Mouse (Mus musculus) testis, adult 2 months (tissue): ENCODE data around the gene Atp8b2. TPM values are rescaled to one million over a fixed set of nuclear protein-coding genes. Genes with fewer than 3 reads are reported as not detected.

Experiments
- H3K27ac ChIP-seq: fragments of 200-500 bp; 2 replicates; pipeline ENCODE4 v1.5.1; 2012; ENCODE audit warnings: low read depth, low read length; ENCODE audit not compliant: control insufficient read depth, insufficient read depth
- H3K27me3 ChIP-seq: fragments of 200-500 bp; 2 replicates; pipeline ENCODE4 v1.6.1; 2012; ENCODE audit warnings: mild to moderate bottlenecking, low read length, moderate library complexity; ENCODE audit not compliant: control insufficient read depth, insufficient read depth
- H3K36me3 ChIP-seq: fragments of 200-500 bp; 2 replicates; pipeline ENCODE4 v1.6.1; 2012; ENCODE audit warnings: mild to moderate bottlenecking, low read length; ENCODE audit not compliant: control insufficient read depth, insufficient read depth
- H3K4me1 ChIP-seq: fragments of 200-500 bp; 2 replicates; pipeline ENCODE4 v1.6.1; 2012; ENCODE audit warnings: low read length; ENCODE audit not compliant: control insufficient read depth, insufficient read depth
- H3K4me3 ChIP-seq: fragments of 200-500 bp; 2 replicates; pipeline ENCODE4 v1.5.1; 2012; ENCODE audit warnings: low read depth, mild to moderate bottlenecking, low read length, moderate library complexity, mixed read lengths; ENCODE audit not compliant: control insufficient read depth
- CTCF ChIP-seq: fragments of 200-500 bp; IDR thresholded peaks from 2 replicates; pipeline ENCODE4 v1.5.1; 2012; ENCODE audit warnings: low read depth, mild to moderate bottlenecking, inconsistent platforms, low read length, moderate library complexity; ENCODE audit not compliant: control insufficient read depth, insufficient read depth, insufficient replicate concordance
- POLR2A ChIP-seq: fragments of 200-500 bp; IDR thresholded peaks from 2 replicates; pipeline ENCODE4 v1.6.1; 2012; ENCODE audit warnings: low read depth, mild to moderate bottlenecking, inconsistent platforms, low read length, moderate library complexity; ENCODE audit not compliant: control insufficient read depth
- polyA plus RNA-seq: library from polyadenylated mRNA; depleted of rRNA; stranded (reverse); fragments of >200 nt; gene quantifications from 2 replicates; pipeline ENCODE4 v1.2.3, GENCODE M21; 2012

Atp8b2 gene
- polyA plus RNA-seq, 1 experiment, result 39.9 TPM

DNA sequence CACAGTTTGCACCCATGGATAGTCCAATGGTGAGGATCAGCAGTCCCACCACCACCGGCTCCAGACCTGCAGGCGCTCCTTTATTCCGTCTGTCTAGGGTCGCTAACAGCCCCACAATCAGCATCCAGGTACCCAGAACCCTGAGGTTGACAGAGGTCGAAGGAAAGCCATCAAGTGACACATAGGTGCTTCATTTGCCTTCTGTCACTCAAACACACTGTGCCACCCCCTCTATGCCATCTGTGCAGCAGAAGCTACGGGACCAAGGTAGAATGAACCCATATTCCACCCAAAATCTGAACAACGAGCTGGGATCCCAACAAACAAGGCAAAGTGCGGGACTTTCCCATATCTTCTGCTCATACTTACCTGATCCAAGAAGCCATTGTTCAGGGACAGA, 2.2 kb upstream of the Atp8b2 start:
- Histone ChIP-seq H3K4me1 (peaks cover 21% of the 10 kb centered on the region), H3K27me3 (no peaks in the 10 kb centered on the region), H3K27ac (no peak overlapping the region; the same call in 1 of the 2 replicates), H3K36me3 (no peaks in the 10 kb centered on the region), H3K4me3 (no peak overlapping the region)
- TF ChIP-seq CTCF (no peak), POLR2A (no peak)

DNA sequence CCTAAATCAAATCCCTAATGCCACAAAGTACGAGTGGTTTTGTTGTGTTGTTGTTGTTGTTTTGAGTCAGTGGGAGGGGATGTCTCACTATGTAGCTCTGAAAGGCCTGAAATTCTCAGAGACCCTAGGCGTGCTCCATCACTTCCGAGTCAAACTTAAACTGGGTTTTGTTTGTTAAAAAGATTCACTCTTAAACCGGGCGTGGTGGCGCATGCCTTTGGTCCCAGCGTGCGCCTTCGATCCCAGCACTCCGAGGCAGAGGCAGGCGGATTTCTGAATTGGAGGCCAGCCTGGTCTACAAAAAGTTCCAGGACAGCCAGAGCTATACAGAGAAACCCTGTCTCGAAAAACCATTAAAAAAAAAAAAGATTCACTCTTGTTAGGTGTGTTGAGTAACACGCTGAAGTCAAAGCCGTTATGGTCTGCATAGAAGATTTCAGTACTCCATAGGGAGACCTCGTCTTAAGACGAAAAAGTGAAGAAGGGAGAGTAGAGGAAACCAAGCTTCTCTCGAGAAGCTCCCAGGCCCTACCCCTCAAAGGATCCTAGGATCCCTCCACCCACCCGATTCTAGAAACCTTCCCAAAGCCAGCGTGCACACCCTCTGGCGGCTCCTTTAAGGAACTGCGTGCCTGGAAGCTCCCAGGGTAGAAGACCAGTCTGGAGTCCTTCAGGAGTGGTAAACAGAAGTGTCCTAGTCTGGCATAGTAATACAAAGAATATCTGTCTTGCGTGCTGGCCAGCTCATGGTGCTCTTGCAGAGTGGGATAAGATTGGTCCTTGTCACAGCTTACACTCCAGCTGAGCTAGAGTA, 825 bp upstream of the Atp8b2 start:
- no peak for TF ChIP-seq POLR2A
- TF ChIP-seq CTCF, result peak; percentile 59; the same call in 1 of the 2 replicates
- H3K36me3 ChIP-seq, result no peaks in the 10 kb centered on the region
- H3K27ac ChIP-seq, result peak overlapping the region; percentile 96
- H3K27me3 ChIP-seq, result no peaks in the 10 kb centered on the region
- H3K4me3 ChIP-seq, result peak overlapping the region; percentile 94
- H3K4me1 ChIP-seq, result peaks cover 30% of the 10 kb centered on the region

DNA sequence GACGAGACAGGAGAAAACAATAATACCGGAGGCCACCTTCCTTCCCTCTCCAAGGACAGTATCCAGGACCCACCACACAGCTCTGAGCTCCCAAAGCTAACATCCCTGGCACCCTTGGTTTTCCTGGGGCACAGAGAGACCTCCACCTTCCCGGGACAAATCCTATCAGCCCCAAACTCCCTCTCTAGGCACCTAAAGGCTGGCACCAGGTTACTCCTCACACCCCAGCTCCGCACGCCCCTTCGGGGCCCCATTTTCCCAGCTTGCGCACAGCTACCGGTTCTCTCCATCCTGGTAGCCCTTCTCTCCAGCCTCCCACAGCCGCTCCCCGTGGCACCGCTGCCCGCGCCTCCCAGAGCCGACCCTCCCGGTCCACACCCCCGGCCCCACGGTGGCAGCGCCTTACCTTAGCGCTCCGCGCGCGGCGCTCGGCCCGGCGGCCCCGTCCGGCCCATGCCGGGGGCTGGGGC, 522 bp downstream of the Atp8b2 start:
- no peak for TF ChIP-seq POLR2A
- TF ChIP-seq CTCF, result no peak
- Histone ChIP-seq H3K27me3 (no peaks in the 10 kb centered on the region), H3K4me1 (peaks cover 30% of the 10 kb centered on the region), H3K36me3 (no peaks in the 10 kb centered on the region), H3K27ac (peak overlapping the region; percentile 90), H3K4me3 (peak overlapping the region; percentile 91)

DNA sequence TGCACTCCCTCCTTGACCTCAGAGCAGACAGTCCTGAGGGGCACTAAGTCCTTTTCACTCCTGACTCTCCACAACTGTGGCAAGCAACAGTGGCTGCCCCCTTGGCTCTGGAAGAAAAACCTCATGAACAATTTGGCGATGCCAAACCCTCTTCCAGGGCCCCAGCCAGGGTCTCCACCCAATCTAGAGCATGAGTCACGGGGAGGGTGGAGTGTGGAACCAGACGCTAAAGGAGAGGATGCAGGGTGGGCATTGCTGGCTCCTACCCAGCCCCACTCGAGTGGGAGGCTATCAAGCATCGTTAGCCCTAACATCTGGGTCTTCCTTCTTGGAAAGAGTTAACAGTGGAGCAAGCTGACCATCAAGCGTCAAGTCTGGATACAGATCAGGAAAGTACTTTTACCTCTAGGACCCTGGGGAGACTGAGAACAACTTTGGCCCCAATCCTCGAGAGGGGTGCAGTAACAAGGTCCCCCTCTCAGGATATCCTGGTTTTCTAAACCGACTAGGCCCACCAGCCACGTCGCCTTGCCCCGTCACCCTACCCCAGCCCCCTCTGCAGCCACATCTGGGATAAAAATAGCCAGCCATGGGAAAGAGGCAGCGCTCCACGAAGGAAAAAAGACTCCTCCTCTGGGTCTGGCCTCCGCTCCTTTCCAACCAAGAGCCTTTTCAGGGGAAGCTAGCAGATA, 1.1 kb downstream of the Atp8b2 start:
- Histone ChIP-seq H3K4me3 (peak overlapping the region; percentile 91), H3K4me1 (peaks cover 30% of the 10 kb centered on the region), H3K36me3 (no peaks in the 10 kb centered on the region), H3K27ac (peak overlapping the region; percentile 90), H3K27me3 (no peaks in the 10 kb centered on the region)
- TF ChIP-seq POLR2A (no peak), CTCF (no peak)

DNA sequence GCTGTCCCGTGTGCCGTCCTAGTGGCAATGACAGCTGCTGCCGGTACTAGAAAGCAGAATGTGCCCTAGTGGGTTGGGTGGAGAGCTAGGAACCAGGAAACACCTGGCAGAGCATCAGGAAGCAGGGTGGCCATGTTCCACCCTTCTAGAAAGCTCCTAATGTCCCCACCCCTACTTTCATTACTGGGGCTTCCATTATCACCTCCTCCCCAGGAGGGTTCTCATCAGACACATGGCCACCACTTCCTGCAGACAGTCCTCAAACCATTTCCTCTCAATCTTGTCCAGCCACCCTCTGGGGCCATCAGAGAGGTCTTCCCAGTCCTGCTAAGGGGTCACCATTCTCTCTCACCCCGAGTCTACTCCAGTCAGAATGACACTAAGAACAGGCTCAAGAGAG, 1.9 kb downstream of the Atp8b2 start:
- Histone ChIP-seq H3K27me3 (no peaks in the 10 kb centered on the region), H3K4me3 (no peak overlapping the region), H3K27ac (peak overlapping the region; percentile 40), H3K36me3 (no peaks in the 10 kb centered on the region), H3K4me1 (peaks cover 30% of the 10 kb centered on the region)
- no peak for TF ChIP-seq POLR2A
- no peak for TF ChIP-seq CTCF

DNA sequence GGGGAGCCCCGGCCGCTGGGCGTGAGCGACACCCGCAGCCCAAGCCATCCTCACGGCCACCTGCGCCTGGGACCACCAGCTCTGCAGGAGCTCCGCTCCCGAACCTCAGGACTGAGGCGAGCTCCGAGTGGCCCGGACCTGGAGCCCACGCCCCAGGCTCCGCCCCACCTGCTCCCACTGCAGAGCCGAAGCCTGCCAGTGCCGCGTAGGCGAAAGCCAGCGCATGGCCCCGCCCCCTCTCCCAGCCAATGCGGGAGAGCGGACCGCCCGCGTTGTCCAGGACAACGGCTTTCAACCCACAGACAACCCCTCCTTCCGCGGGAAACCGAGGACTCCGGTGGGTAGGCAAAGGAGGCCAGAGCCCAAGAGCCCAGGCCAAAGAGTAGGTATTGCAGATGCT, 2.8 kb downstream of the Atp8b2 start:
- peak overlapping the region; percentile 88 for H3K4me3 ChIP-seq
- TF ChIP-seq CTCF (no peak), POLR2A (peak; percentile 60; the same call in 1 of the 2 replicates)
- no peaks in the 10 kb centered on the region for H3K36me3 ChIP-seq
- H3K27me3 ChIP-seq, result no peaks in the 10 kb centered on the region
- H3K27ac ChIP-seq, result 0 out of 2 replicates have a peak overlapping the region, but pooled peaks have one; percentile 39
- peaks cover 27% of the 10 kb centered on the region for H3K4me1 ChIP-seq

DNA sequence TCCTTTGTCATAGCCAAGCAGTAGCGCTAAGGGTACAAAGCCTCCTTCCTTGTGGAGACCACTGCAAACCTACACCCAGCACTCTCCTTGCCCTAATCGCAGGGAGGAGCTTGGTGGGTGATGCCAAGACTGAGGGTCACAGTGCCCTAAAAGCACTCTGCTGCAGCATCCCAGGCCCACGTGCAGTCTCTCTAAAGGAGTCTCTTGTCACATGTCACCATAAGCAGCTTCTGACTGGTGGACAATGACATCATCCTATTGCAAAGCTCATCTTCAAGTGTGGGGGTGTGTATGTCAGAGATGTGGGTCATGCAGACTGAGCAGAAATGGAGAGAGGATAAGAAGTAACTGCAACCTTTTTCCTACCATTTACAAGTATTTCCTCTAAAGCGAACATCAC, 3.9 kb downstream of the Atp8b2 start:
- Histone ChIP-seq H3K4me1 (peaks cover 27% of the 10 kb centered on the region), H3K27ac (peak overlapping the region; percentile 39), H3K36me3 (no peaks in the 10 kb centered on the region), H3K27me3 (no peaks in the 10 kb centered on the region), H3K4me3 (peak overlapping the region; percentile 88)
- no peak for TF ChIP-seq CTCF
- TF ChIP-seq POLR2A, result no peak
